Mouse (Mus musculus): ENCODE measurements around the gene Mrps35. TPM values are rescaled to one million over a fixed set of nuclear protein-coding genes. Genes with fewer than 3 reads are reported as not detected.

Mrps35 gene
- polyA plus RNA-seq, 1 experiment = 7.7 TPM

DNA sequence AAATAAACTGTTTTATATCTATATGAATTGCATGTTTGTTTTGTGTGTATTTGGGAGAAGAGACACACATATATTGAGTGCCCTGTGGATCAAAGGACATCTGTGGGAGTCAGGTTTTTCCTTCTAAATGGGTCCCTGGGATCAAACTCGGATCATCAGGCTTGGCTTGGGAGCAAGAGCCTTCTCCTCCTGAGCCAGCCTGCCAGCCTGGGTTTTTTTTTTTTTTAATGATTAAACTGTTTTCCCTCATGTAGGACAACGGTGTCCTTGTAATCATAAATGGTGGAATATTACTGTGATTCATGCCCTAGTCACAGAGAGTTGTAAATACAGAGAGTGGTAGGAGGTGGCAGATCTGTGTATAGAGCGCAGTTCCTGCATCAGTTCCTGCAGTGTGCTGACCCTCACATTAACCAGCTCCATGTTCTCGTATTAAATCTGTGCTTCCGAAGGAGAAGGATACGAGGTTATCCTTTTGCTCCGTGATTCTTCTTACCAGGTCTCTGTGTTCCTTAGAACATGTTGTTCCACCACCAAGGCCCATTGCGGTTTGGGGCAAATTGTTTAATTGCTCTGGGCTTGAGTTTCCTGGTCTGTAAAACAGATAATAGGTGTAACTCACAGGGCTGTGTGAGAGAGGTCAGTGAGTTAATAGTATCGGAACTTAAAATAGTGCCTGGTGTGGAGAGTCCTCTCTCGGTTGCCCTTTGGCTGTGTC lies 21.8 kb downstream of the Mrps35 start:
- Histone ChIP-seq H3K4me3 (ENCODE audit: low read depth, low read length) (peak overlapping the region; percentile 5; the same call in 1 of the 2 replicates), H3K4me1 (ENCODE audit: control insufficient read depth, insufficient read depth, insufficient read length, low read length) (peaks cover 24% of the 10 kb centered on the region), H3K27me3 (ENCODE audit: control insufficient read depth, insufficient read depth, low read length) (no peaks in the 10 kb centered on the region), H3K36me3 (ENCODE audit: control insufficient read depth, insufficient read depth, low read length) (peaks cover 24% of the 10 kb centered on the region), H3K27ac (ENCODE audit: insufficient read depth, low read depth, low read length) (peak overlapping the region; percentile 83)
- TF ChIP-seq CTCF (IDR thresholded peaks at IDR 0.05; ENCODE audit: extremely low read depth, insufficient read length, insufficient replicate concordance, low read depth, low read length) = no peak
- TF ChIP-seq POLR2A (IDR thresholded peaks at IDR 0.05; ENCODE audit: low read depth, low read length) = no peak
- 33% methylated on average over 10 of the region's 10 CpGs for WGBS

DNA sequence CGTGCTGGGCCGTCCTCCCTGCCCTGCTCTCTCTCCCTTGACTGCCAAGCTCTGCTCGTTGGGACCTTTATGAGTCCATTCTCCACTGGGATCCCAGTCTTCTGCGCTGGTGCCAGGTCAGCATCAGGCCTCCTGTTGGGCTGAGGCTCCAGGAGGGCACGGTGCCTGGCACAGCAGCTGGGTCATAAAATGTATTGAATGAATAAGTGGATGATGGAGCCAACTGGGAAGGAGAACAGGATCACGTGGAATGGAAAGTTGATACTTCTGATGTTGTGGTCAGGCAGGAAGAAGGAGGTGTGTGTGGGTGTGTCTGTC lies 22.3 kb downstream of the Mrps35 start:
- peaks cover 24% of the 10 kb centered on the region for H3K4me1 ChIP-seq (ENCODE audit: control insufficient read depth, insufficient read depth, insufficient read length, low read length)
- peak overlapping the region; percentile 5; the same call in 1 of the 2 replicates for H3K4me3 ChIP-seq (ENCODE audit: low read depth, low read length)
- TF ChIP-seq POLR2A (IDR thresholded peaks at IDR 0.05; ENCODE audit: low read depth, low read length) = no peak
- no peak for TF ChIP-seq CTCF (IDR thresholded peaks at IDR 0.05; ENCODE audit: extremely low read depth, insufficient read length, insufficient replicate concordance, low read depth, low read length)
- H3K27me3 ChIP-seq (ENCODE audit: control insufficient read depth, insufficient read depth, low read length) = no peaks in the 10 kb centered on the region
- peak overlapping the region; percentile 83 for H3K27ac ChIP-seq (ENCODE audit: insufficient read depth, low read depth, low read length)
- H3K36me3 ChIP-seq (ENCODE audit: control insufficient read depth, insufficient read depth, low read length) = peaks cover 22% of the 10 kb centered on the region
- WGBS = 29% methylated on average over 6 of the region's 6 CpGs

DNA sequence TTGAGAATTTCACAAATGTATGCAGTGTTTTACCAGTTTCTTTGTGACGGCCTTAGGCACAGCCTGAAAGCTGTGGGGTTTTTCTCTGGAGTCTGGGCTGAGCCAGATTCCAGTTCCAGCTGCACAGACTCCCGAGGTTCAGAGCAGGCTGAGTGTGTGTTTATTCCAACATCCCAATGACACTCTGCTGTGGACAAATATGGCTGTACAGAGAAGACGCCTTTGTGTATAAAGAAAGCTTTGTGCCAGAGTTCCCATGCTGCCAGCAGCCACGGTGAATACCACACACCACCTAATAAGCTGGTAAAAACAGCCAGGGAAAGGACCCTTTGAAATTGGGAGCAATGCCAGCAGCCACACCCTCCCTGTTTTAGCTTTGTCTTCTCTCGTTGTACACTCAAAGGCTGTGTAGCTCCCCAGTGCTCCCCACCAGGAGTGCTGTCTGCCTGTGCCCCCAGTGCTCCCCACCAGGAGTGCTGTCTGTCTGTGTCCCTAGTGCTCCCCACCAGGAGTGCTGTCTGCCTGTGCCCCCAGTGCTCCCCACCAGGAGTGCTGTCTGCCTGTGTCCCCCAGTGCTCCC lies 33.3 kb downstream of the Mrps35 start:
- no peak overlapping the region for H3K4me3 ChIP-seq (ENCODE audit: low read depth, low read length)
- 44% methylated on average over 5 of the region's 5 CpGs for WGBS
- H3K27ac ChIP-seq (ENCODE audit: insufficient read depth, low read depth, low read length) = no peak overlapping the region; the same call in 1 of the 2 replicates
- no peak for TF ChIP-seq CTCF (IDR thresholded peaks at IDR 0.05; ENCODE audit: extremely low read depth, insufficient read length, insufficient replicate concordance, low read depth, low read length)
- no peaks in the 10 kb centered on the region for H3K4me1 ChIP-seq (ENCODE audit: control insufficient read depth, insufficient read depth, insufficient read length, low read length)
- no peaks in the 10 kb centered on the region for H3K27me3 ChIP-seq (ENCODE audit: control insufficient read depth, insufficient read depth, low read length)
- peaks cover 21% of the 10 kb centered on the region for H3K36me3 ChIP-seq (ENCODE audit: control insufficient read depth, insufficient read depth, low read length)

DNA sequence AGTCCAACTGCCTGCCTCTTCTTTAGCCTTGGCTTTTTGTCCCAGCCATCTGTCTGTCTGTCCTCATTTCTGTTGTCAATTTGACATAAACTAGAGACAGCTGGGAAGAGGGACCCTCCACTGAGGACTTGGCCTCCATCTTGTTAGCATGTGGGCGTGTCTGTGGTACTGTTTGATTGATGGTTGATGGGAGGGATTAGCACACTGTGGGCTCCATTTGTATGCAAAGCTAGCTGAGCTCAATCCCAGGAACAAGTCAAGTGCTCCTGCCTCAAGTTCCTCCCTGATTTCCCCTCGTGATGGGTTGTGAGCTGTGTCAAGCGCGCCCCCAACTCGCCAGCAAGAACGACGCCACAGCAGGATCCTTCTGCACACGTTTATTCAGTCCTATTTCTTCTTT lies 34.3 kb downstream of the Mrps35 start:
- Histone ChIP-seq H3K27me3 (ENCODE audit: control insufficient read depth, insufficient read depth, low read length) (no peaks in the 10 kb centered on the region), H3K36me3 (ENCODE audit: control insufficient read depth, insufficient read depth, low read length) (peaks cover 12% of the 10 kb centered on the region), H3K4me1 (ENCODE audit: control insufficient read depth, insufficient read depth, insufficient read length, low read length) (no peaks in the 10 kb centered on the region), H3K4me3 (ENCODE audit: low read depth, low read length) (no peak overlapping the region), H3K27ac (ENCODE audit: insufficient read depth, low read depth, low read length) (no peak overlapping the region)
- TF ChIP-seq POLR2A (IDR thresholded peaks at IDR 0.05; ENCODE audit: low read depth, low read length) (no peak), CTCF (IDR thresholded peaks at IDR 0.05; ENCODE audit: extremely low read depth, insufficient read length, insufficient replicate concordance, low read depth, low read length) (no peak)
- 92% methylated on average over 8 of the region's 8 CpGs for WGBS

DNA sequence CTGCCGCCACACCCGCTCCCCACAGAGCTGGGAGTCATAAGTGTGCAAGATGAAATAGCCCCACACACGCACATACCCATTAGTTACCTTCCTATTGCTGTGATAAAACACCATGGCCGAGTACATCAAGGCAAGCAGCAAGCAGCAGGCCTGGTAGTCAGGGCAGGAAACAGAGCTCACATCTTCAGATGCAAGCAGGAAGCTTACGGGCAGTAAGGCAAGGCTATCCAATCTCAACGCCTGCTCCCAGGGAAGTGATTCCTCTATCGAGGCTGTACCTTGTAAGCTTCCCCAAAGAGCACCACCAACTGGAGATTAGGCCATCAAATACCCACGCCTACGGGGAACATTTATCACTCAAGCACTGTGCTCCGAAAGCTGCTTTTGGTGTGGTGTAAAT lies 37.4 kb downstream of the Mrps35 start:
- H3K27me3 ChIP-seq (ENCODE audit: control insufficient read depth, insufficient read depth, low read length) = no peaks in the 10 kb centered on the region
- H3K27ac ChIP-seq (ENCODE audit: insufficient read depth, low read depth, low read length) = no peak overlapping the region
- H3K4me3 ChIP-seq (ENCODE audit: low read depth, low read length) = no peak overlapping the region
- TF ChIP-seq CTCF (IDR thresholded peaks at IDR 0.05; ENCODE audit: extremely low read depth, insufficient read length, insufficient replicate concordance, low read depth, low read length) (no peak), POLR2A (IDR thresholded peaks at IDR 0.05; ENCODE audit: low read depth, low read length) (no peak)
- no peaks in the 10 kb centered on the region for H3K4me1 ChIP-seq (ENCODE audit: control insufficient read depth, insufficient read depth, insufficient read length, low read length)
- 89% methylated on average over 10 of the region's 10 CpGs for WGBS
- H3K36me3 ChIP-seq (ENCODE audit: control insufficient read depth, insufficient read depth, low read length) = peaks cover 3% of the 10 kb centered on the region; the same call in 1 of the 2 replicates

DNA sequence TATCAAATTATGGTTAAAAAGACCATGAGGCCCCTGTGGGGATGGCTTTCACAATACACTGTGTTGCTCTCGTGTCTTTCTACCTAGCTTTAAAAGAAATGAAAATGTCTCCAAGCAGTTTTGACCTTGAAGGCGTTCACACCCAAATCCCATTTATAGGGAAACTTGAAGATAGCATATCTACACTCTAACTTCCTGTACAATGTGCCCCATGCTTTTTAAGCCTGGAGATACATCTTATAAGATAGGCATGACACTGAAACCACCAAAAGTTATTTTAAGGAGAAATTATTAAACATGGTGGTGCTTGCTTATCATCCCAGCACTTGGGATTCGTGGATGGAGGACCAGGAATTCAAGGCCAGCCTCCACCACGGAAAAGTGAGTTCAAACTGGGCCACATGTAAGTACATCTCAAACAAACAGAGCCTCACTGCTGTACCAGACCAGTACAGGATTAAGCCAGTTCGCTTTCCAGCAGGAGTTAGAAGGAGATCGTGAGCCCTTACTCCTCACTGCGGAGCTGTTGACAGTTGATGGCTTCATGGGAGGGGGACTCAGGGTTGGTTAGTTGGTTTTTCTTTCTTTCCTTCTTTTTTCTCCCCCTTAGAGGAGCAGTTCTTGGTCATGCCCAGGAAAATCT lies 43.0 kb downstream of the Mrps35 start:
- no peaks in the 10 kb centered on the region; the same call in 1 of the 2 replicates for H3K4me1 ChIP-seq (ENCODE audit: control insufficient read depth, insufficient read depth, insufficient read length, low read length)
- H3K27me3 ChIP-seq (ENCODE audit: control insufficient read depth, insufficient read depth, low read length) = no peaks in the 10 kb centered on the region
- no peak overlapping the region for H3K4me3 ChIP-seq (ENCODE audit: low read depth, low read length)
- H3K27ac ChIP-seq (ENCODE audit: insufficient read depth, low read depth, low read length) = no peak overlapping the region
- H3K36me3 ChIP-seq (ENCODE audit: control insufficient read depth, insufficient read depth, low read length) = no peaks in the 10 kb centered on the region
- WGBS = 65% methylated on average over 7 of the region's 7 CpGs
- TF ChIP-seq POLR2A (IDR thresholded peaks at IDR 0.05; ENCODE audit: low read depth, low read length) = no peak
- no peak for TF ChIP-seq CTCF (IDR thresholded peaks at IDR 0.05; ENCODE audit: extremely low read depth, insufficient read length, insufficient replicate concordance, low read depth, low read length)

DNA sequence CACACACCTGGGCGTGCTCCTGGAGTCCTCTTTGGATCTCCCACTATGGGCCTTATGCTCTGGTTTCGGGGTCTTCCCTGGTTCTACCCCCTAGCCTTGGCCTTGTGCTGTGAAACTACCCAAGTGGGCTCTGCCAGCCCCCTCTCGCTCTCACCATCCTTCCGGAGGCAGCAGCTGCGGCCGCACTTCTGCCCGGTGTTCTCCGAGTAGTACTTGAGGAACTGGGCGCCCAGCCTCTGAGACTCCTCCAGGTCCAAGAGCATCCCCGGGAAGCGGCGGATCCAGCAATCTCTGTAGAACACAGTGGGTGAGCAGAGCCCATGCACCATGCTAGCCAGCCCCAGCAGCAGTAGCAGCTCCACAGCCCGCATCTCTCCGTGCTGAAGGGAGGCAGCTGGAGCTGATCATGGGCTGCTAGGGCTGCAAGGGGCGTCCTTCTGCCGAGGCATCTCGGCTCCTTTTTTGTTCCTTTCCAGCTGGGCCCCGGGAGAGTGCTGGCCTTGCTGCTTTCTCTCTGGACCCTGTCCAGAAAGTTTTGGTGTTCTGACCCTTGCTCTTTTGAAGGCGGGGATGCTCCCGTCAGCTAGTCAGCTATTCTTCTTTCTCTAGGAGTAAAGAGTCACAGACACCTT lies 44.1 kb downstream of the Mrps35 start, which contains the start of gene Mansc4:
Mansc4 (minus strand) TSS at position 439 of the 632 bp plus-strand sequence.
- Histone ChIP-seq H3K4me3 (ENCODE audit: low read depth, low read length) (no peak within 1 kb of the TSS), H3K36me3 (ENCODE audit: control insufficient read depth, insufficient read depth, low read length) (no peaks in the 10 kb centered on the region), H3K4me1 (ENCODE audit: control insufficient read depth, insufficient read depth, insufficient read length, low read length) (no peaks in the 10 kb centered on the region; the same call in 1 of the 2 replicates), H3K27me3 (ENCODE audit: control insufficient read depth, insufficient read depth, low read length) (no peaks in the 10 kb centered on the region), H3K27ac (ENCODE audit: insufficient read depth, low read depth, low read length) (no peak within 1 kb of the TSS)
- whole genome bisulfite sequencing = 40% methylated on average over 20 of the region's 20 CpGs
- TF ChIP-seq CTCF (IDR thresholded peaks at IDR 0.05; ENCODE audit: extremely low read depth, insufficient read length, insufficient replicate concordance, low read depth, low read length) = no peak
- no peak for TF ChIP-seq POLR2A (IDR thresholded peaks at IDR 0.05; ENCODE audit: low read depth, low read length)

All from small intestine, adult 2 months (tissue).